Comparison of ENCODE assay signal across 8 mouse cellular contexts in the genomic region with DNA sequence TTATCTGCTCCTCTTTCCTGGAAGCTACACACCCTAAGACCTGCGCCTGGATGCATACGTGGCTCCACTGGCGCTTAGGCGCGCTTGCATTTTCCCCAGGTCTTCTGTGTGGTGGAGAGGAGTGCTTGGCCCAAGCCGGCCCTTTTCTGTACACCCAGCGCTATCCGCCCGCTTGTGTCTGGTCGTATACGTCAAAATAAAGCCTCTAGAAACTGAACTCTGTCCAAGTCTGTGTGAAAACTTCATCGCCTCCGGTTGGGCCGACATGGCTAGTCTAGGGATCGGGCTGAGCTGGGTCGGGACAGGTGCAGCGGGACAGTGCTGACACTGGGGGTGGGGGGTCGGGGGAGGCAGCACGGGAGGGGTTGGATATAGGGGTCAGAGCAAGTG. TPM values are rescaled to one million over a fixed set of nuclear protein-coding genes. Genes with fewer than 3 reads are reported as not detected.
DNase-seq lines count a peak whose midpoint lies in the region; ATAC-seq and TF ChIP-seq lines count a peak whose summit lies in the region.

No protein-coding gene starts in this region.

- H3K27me3 ChIP-seq in kidney, postnatal 0 days (ENCODE audit: insufficient read depth, low read length), result no peaks in the 10 kb centered on the region
- no peaks in the 10 kb centered on the region for H3K27me3 ChIP-seq in hindbrain, embryonic 13.5 days
- H3K27me3 ChIP-seq in midbrain, embryonic 16.5 days (ENCODE audit: control insufficient read depth, insufficient read depth, low read depth, low read length), result no peaks in the 10 kb centered on the region

- peak; percentile 0; the same call in 1 of the 2 replicates for ATAC-seq in kidney, postnatal 0 days (replicated peaks; ENCODE audit: low FRiP score, low read depth)
- peak; percentile 55 for ATAC-seq in hindbrain, embryonic 13.5 days (ENCODE audit: low FRiP score)
- ATAC-seq in midbrain, embryonic 16.5 days, result peak; percentile 50

- peaks cover 14% of the 10 kb centered on the region; the same call in 1 of the 2 replicates for H3K4me1 ChIP-seq in kidney, postnatal 0 days (replicated peaks; ENCODE audit: insufficient read depth, low read length)
- H3K4me1 ChIP-seq in brown adipose tissue, adult 24 weeks (ENCODE audit: control insufficient read depth, insufficient read depth, insufficient read length, low read length), result peaks cover 3% of the 10 kb centered on the region; the same call in 1 of the 2 replicates
- peaks cover 41% of the 10 kb centered on the region for H3K4me1 ChIP-seq in hindbrain, embryonic 13.5 days (replicated peaks)
- H3K4me1 ChIP-seq in midbrain, embryonic 16.5 days (ENCODE audit: control insufficient read depth, insufficient read depth, low read length), result peaks cover 18% of the 10 kb centered on the region

- peak overlapping the region; percentile 26; the same call in 1 of the 2 replicates for H3K27ac ChIP-seq in kidney, postnatal 0 days
- no peak overlapping the region for H3K27ac ChIP-seq in brown adipose tissue, adult 24 weeks (replicated peaks; ENCODE audit: low read depth, low read length)
- H3K27ac ChIP-seq in hindbrain, embryonic 13.5 days, result peak overlapping the region; percentile 79
- H3K27ac ChIP-seq in midbrain, embryonic 16.5 days (ENCODE audit: low read length), result peak overlapping the region; percentile 58; the same call in 1 of the 2 replicates

- peak; percentile 46 for DNase-seq in kidney, postnatal 0 days (ENCODE audit: low spot score)
- DNase-seq in kidney, postnatal 25 days, result no peak
- DNase-seq in adrenal gland, adult 2 months, result no peak
- DNase-seq in ovary, adult 18-20 months (ENCODE audit: low spot score), result no peak
- DNase-seq in cerebellum, postnatal 25 days, result no peak

- WGBS in kidney, postnatal 0 days, result under 1% methylated on average over 19 of the region's 19 CpGs
- 2% methylated on average over 19 of the region's 19 CpGs for WGBS in hindbrain, embryonic 13.5 days
- WGBS in midbrain, embryonic 16.5 days, result under 1% methylated on average over 19 of the region's 19 CpGs

- TF ChIP-seq CTCF in kidney, postnatal 0 days (IDR thresholded peaks at IDR 0.05; ENCODE audit: low read depth), result no peak

- peak overlapping the region; percentile 24; the same call in 1 of the 2 replicates for H3K9ac ChIP-seq in kidney, postnatal 0 days (ENCODE audit: low read depth, low read length)
- H3K9ac ChIP-seq in hindbrain, embryonic 13.5 days, result peak overlapping the region; percentile 67
- peak overlapping the region; percentile 73 for H3K9ac ChIP-seq in midbrain, embryonic 16.5 days (ENCODE audit: low read depth, low read length)

- peaks cover 32% of the 10 kb centered on the region; the same call in 1 of the 2 replicates for H3K36me3 ChIP-seq in kidney, postnatal 0 days (ENCODE audit: insufficient read depth, low read length)
- peaks cover 54% of the 10 kb centered on the region for H3K36me3 ChIP-seq in hindbrain, embryonic 13.5 days
- H3K36me3 ChIP-seq in midbrain, embryonic 16.5 days (ENCODE audit: control insufficient read depth, insufficient read depth, low read length), result peaks cover 18% of the 10 kb centered on the region

- peak overlapping the region; percentile 55 for H3K4me3 ChIP-seq in kidney, postnatal 0 days (replicated peaks; ENCODE audit: low read depth, low read length)
- peak overlapping the region; percentile 52 for H3K4me3 ChIP-seq in brown adipose tissue, adult 24 weeks (ENCODE audit: insufficient read depth, low read depth, low read length)
- H3K4me3 ChIP-seq in hindbrain, embryonic 13.5 days, result peak overlapping the region; percentile 74
- peak overlapping the region; percentile 77 for H3K4me3 ChIP-seq in midbrain, embryonic 16.5 days (ENCODE audit: low read depth, low read length)

- H3K4me2 ChIP-seq in kidney, postnatal 0 days (ENCODE audit: low read length), result peak overlapping the region; percentile 81
- H3K4me2 ChIP-seq in hindbrain, embryonic 13.5 days, result peak overlapping the region; percentile 96
- H3K4me2 ChIP-seq in midbrain, embryonic 16.5 days (ENCODE audit: low read length), result peak overlapping the region; percentile 89

- H3K9me3 ChIP-seq in kidney, postnatal 0 days (replicated peaks; ENCODE audit: low read length), result no peaks in the 10 kb centered on the region
- no peaks in the 10 kb centered on the region for H3K9me3 ChIP-seq in hindbrain, embryonic 13.5 days
- no peaks in the 10 kb centered on the region for H3K9me3 ChIP-seq in midbrain, embryonic 16.5 days (replicated peaks; ENCODE audit: control insufficient read depth, low read length, poor library complexity, severe bottlenecking)

RNA-seq across cellular contexts. Expression of a gene that starts 0.5 kb away (rescaled TPM):
- 23.2 and 27.2 TPM in 2 replicates for polyA plus RNA-seq in kidney, postnatal 0 days (2015; fragmentation: Nextera tagmentation; extraction: Ambion mirVana)
- polyA plus RNA-seq in brown adipose tissue, adult 24 weeks (2012; ENCODE audit: insufficient read depth, insufficient read length, missing spikeins), result 8.2 and 11.1 TPM in 2 replicates
- polyA plus RNA-seq in hindbrain, embryonic 13.5 days (2015; fragmentation: Nextera tagmentation; extraction: Ambion mirVana), result 20.1 and 21.1 TPM in 2 replicates
- polyA plus RNA-seq in midbrain, embryonic 16.5 days (2015; fragmentation: Nextera tagmentation; extraction: Ambion mirVana), result 19.8 and 22.8 TPM in 2 replicates
- 10 to 100 TPM; 17.8 to 32.4 TPM for total RNA-seq in adrenal gland, adult 2 months (2021)
- polyA plus RNA-seq in adrenal gland, adult 2 months (2012; rRNA removed), result 8.6 and 10.7 TPM in 2 replicates

RNA-seq across cellular contexts. Expression of a gene that starts 4.4 kb away (rescaled TPM):
- 1.4 and 1.6 TPM in 2 replicates for polyA plus RNA-seq in kidney, postnatal 0 days (2015; fragmentation: Nextera tagmentation; extraction: Ambion mirVana)
- 0.40 and 0.88 TPM in 2 replicates for polyA plus RNA-seq in brown adipose tissue, adult 24 weeks (2012; ENCODE audit: insufficient read depth, insufficient read length, missing spikeins)
- 3.1 and 3.4 TPM in 2 replicates for polyA plus RNA-seq in hindbrain, embryonic 13.5 days (2015; fragmentation: Nextera tagmentation; extraction: Ambion mirVana)
- polyA plus RNA-seq in midbrain, embryonic 16.5 days (2015; fragmentation: Nextera tagmentation; extraction: Ambion mirVana), result 2.6 and 2.8 TPM in 2 replicates
- total RNA-seq in adrenal gland, adult 2 months (2021), result 1 to 10 TPM; 4.4 to 4.5 TPM
- polyA plus RNA-seq in adrenal gland, adult 2 months (2012; rRNA removed), result 6.6 and 9.4 TPM in 2 replicates

RNA-seq across cellular contexts. Expression of a gene that starts 31.7 kb away (rescaled TPM):
- polyA plus RNA-seq in kidney, postnatal 0 days (2015; fragmentation: Nextera tagmentation; extraction: Ambion mirVana), result 0.09 and 0.39 TPM in 2 replicates
- not detected in 2 replicates for polyA plus RNA-seq in brown adipose tissue, adult 24 weeks (2012; ENCODE audit: insufficient read depth, insufficient read length, missing spikeins)
- not detected in 2 replicates for polyA plus RNA-seq in hindbrain, embryonic 13.5 days (2015; fragmentation: Nextera tagmentation; extraction: Ambion mirVana)
- 0.09 TPM in 1 of 2 replicates, not detected in the other for polyA plus RNA-seq in midbrain, embryonic 16.5 days (2015; fragmentation: Nextera tagmentation; extraction: Ambion mirVana)
- under 1 TPM; 0.17 to 0.86 TPM for total RNA-seq in adrenal gland, adult 2 months (2021)
- 0.23 and 0.44 TPM in 2 replicates for polyA plus RNA-seq in adrenal gland, adult 2 months (2012; rRNA removed)

RNA-seq across cellular contexts. Expression of a gene that starts 34.6 kb away (rescaled TPM):
- polyA plus RNA-seq in kidney, postnatal 0 days (2015; fragmentation: Nextera tagmentation; extraction: Ambion mirVana), result 23.7 and 24.6 TPM in 2 replicates
- polyA plus RNA-seq in brown adipose tissue, adult 24 weeks (2012; ENCODE audit: insufficient read depth, insufficient read length, missing spikeins), result 40.0 TPM in 2 replicates
- 42.8 and 43.1 TPM in 2 replicates for polyA plus RNA-seq in hindbrain, embryonic 13.5 days (2015; fragmentation: Nextera tagmentation; extraction: Ambion mirVana)
- polyA plus RNA-seq in midbrain, embryonic 16.5 days (2015; fragmentation: Nextera tagmentation; extraction: Ambion mirVana), result 53.4 and 53.9 TPM in 2 replicates
- 10 to 100 TPM; 65.5 to 66.0 TPM for total RNA-seq in adrenal gland, adult 2 months (2021)
- 88.9 and 93.6 TPM in 2 replicates for polyA plus RNA-seq in adrenal gland, adult 2 months (2012; rRNA removed)

RNA-seq across cellular contexts. Expression of a gene that starts 45.8 kb away (rescaled TPM):
- 62.6 and 69.3 TPM in 2 replicates for polyA plus RNA-seq in kidney, postnatal 0 days (2015; fragmentation: Nextera tagmentation; extraction: Ambion mirVana)
- 41.1 and 58.6 TPM in 2 replicates for polyA plus RNA-seq in brown adipose tissue, adult 24 weeks (2012; ENCODE audit: insufficient read depth, insufficient read length, missing spikeins)
- 57.7 and 57.8 TPM in 2 replicates for polyA plus RNA-seq in hindbrain, embryonic 13.5 days (2015; fragmentation: Nextera tagmentation; extraction: Ambion mirVana)
- 46.0 and 50.8 TPM in 2 replicates for polyA plus RNA-seq in midbrain, embryonic 16.5 days (2015; fragmentation: Nextera tagmentation; extraction: Ambion mirVana)
- 10 to 100 TPM; 90.2 to 91.6 TPM for total RNA-seq in adrenal gland, adult 2 months (2021)
- polyA plus RNA-seq in adrenal gland, adult 2 months (2012; rRNA removed), result 96.2 and 121 TPM in 2 replicates

Comparison
In these comparisons a context has a peak if more than half of its experiments do, and no peak if none do; other contexts are left out.
1. ATAC-seq: peak in every context shown above with its lines; median percentile 55 in hindbrain, embryonic 13.5 days; 50 in midbrain, embryonic 16.5 days; 0 in kidney, postnatal 0 days.